Mouse (Mus musculus): ENCODE data around the gene Rbm19.
A peak's percentile ranks its signal among the peaks of the same experiment; 100 is the strongest.

GRCm38 (mm10) chr5:120094602-120095001 lies 21.7 kb upstream of the Rbm19 start:
- peak; percentile 73 for TF ChIP-seq CTCF (IDR thresholded peaks at IDR 0.05; ENCODE audit: low read depth, low read length)
- TF ChIP-seq POLR2A (IDR thresholded peaks at IDR 0.05; ENCODE audit: extremely low read depth, insufficient read depth, low read length), result no peak
